Mouse (Mus musculus) frontal cortex, adult 2 months (tissue): Measurements from ENCODE around the gene Olfr629. TPM values are rescaled to one million over a fixed set of nuclear protein-coding genes. Genes with fewer than 3 reads are reported as not detected.
"Not testable (repeated sequence)": the region's sequence is repeated elsewhere in the genome, so short reads cannot be mapped to it uniquely, and the experiment has no call there.

Source experiments
- DNase-seq, 2 experiments: peaks; one replicate each; pipeline ENCODE4 v3.0.0; 2022; ENCODE audit warnings: low spot score in 1 of 2; ENCODE audit errors: extremely low spot score in 1 of 2
- polyA plus RNA-seq: library from polyadenylated mRNA; depleted of rRNA; stranded (reverse); fragments of >200 nt; gene quantifications from 2 replicates; pipeline ENCODE4 v1.2.3, GENCODE M21; 2012; rRNA removed

The Olfr629 gene
- not detected in 2 replicates for polyA plus RNA-seq

- DNase-seq: no peak
Measured at GRCm38 (mm10) chr7:103744843-103745242, at the start of gene Olfr629. Olfr629 (minus strand) TSS chr7:103744943.

- no peak for DNase-seq
Measured at GRCm38 (mm10) chr7:103792669-103793388, 48.1 kb upstream of the Olfr629 start.

- no peak for DNase-seq
Measured at GRCm38 (mm10) chr7:103791721-103792120, 47.0 kb upstream of the Olfr629 start, which contains the start of gene Olfr67. Olfr67 (minus strand) TSS chr7:103791821.

GRCm38 (mm10) chr7:103779598-103779997 lies 34.9 kb upstream of the Olfr629 start, which contains the start of gene Olfr68:
Olfr68 (minus strand) TSS chr7:103779698.
- DNase-seq: no peak

DNA sequence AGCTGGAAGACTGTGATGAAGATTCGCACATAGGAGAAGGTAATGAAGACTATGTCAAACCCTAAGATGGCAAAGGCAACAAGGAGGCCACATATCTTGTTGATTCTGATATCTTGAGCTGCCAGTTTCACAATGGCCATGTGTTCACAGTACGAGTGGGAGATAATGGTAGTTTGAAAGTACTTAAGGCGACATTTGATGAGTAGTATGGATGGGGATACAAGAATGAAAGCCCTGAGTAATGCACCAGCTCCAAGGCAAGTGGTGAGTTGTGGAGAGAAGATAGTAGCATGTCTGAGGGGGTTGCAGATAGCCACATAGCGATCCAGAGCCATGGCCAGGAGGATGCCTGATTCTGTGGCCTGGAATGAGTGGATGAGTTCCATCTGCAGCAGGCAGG lies 32.9 kb upstream of the Olfr629 start:
- not testable (repeated sequence) for DNase-seq

DNA sequence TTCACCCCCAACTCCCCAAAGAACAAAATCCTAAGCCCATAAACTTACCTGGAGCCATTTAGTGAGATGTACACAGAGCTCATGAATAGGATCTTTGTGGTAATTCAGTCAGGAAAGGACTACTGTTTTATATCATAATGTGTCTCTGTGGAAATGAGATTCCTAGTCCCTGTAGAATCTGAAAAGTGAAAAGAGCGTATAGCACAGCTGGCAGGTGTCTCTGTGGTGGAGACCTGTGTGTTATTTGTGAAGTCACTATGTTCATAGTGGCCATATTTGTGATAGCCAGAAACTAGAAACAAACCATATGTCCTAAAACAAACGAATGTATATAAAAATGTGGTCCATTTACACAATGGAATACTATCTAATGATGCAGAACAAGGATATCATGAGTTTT lies 26.8 kb upstream of the Olfr629 start, which contains the start of gene Olfr69:
Olfr69 (minus strand) TSS at position 101 of the 400 bp plus-strand sequence.
- DNase-seq: no peak

- DNase-seq: not testable (repeated sequence)
Measured at GRCm38 (mm10) chr7:103767687-103768086, 22.9 kb upstream of the Olfr629 start.

DNA sequence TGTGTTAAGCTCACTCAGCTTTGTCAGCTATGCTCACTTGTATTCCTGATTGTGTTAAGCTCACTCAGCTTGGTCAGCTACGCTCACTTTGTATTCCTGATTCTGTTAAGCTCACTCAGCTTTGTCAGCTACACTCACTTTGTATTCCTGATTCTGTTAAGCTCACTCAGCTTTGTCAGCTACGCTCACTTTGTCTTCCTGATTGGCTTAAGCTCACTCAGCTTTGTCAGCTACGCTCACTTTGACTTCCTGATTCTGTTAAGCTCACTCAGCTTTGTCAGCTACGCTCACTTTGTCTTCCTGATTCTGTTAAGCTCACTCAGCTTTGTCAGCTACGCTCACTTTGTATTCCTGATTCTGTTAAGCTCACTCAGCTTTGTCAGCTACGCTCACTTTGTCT lies 17.5 kb upstream of the Olfr629 start:
- not testable (repeated sequence) for DNase-seq

GRCm38 (mm10) chr7:103757233-103757632 lies 12.5 kb upstream of the Olfr629 start, which contains the start of gene Olfr630:
Olfr630 (minus strand) TSS chr7:103757333.
- DNase-seq: no peak

DNA sequence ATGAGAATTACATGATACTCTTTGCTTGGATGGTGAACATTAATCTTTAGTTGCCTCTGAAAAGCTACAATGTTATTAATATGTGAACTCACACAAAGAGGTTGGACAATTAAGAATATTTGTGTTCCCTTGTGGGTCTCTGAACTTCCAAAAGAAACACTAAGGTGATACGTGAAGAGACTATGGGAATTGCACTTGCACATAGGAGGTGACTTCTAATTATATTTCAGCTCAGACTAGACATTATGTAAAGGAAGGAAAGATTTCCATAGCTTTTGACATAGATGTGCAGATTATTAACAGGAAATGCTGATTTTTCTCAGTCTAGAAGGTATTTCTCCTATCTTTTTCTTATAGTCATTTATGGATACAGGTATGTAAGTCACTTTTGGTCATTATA lies 14.7 kb downstream of the Olfr629 start, which contains the start of gene Olfr628:
Olfr628 (plus strand) TSS at position 301 of the 400 bp plus-strand sequence.
- DNase-seq: no peak

GRCm38 (mm10) chr7:103716398-103716797 lies 28.3 kb downstream of the Olfr629 start:
- not testable (repeated sequence) for DNase-seq

GRCm38 (mm10) chr7:103714371-103714770 lies 30.4 kb downstream of the Olfr629 start, which contains the start of gene Olfr243:
Olfr243 (plus strand) TSS chr7:103714671.
- DNase-seq: no peak

- DNase-seq: no peak
Measured at GRCm38 (mm10) chr7:103712024-103712423, 32.7 kb downstream of the Olfr629 start.

DNA sequence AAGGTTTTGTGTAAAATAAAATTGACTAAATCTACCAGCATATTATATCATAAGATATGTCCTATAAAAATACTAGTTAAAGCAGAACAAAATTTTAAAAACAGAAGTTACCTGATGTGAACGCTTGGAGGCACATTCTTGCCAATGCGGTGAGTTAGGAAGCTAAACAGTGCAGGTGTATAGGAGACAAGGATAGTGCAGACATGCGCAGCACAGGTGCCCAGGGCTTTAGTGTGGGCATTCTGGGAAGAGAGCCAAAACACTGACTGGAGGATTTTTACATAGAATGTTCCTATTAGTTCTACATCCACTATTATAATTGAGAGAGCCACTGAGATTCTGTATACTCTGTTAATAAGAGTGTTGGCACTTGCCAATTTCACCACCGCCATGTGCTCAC lies 45.3 kb downstream of the Olfr629 start:
- no peak for DNase-seq

Other genes starting within 250 kb of the Olfr629 start
- not detected in 2 replicates for gene Olfr609, start 246.9 kb downstream of the Olfr629 start, polyA plus RNA-seq
- not detected in 2 replicates for gene Olfr610, start 232.8 kb downstream of the Olfr629 start, polyA plus RNA-seq
- gene Olfr611, start 224.1 kb downstream of the Olfr629 start, polyA plus RNA-seq: not detected in 2 replicates
- not detected in 2 replicates for gene Olfr612, start 202.2 kb downstream of the Olfr629 start, polyA plus RNA-seq
- gene Olfr613, start 196.9 kb downstream of the Olfr629 start, polyA plus RNA-seq: not detected in 2 replicates
- gene Olfr615, start 188.9 kb downstream of the Olfr629 start, polyA plus RNA-seq: not detected in 2 replicates
- not detected in 2 replicates for gene Olfr616, start 175.8 kb downstream of the Olfr629 start, polyA plus RNA-seq
- not detected in 2 replicates for gene Olfr617, start 171.9 kb downstream of the Olfr629 start, polyA plus RNA-seq
- gene Olfr618, start 154.8 kb downstream of the Olfr629 start, polyA plus RNA-seq: not detected in 2 replicates
- gene Olfr619, start 144.4 kb downstream of the Olfr629 start, polyA plus RNA-seq: not detected in 2 replicates
- gene Olfr620, start 132.4 kb downstream of the Olfr629 start, polyA plus RNA-seq: not detected in 2 replicates
- gene Olfr622, start 102.2 kb downstream of the Olfr629 start, polyA plus RNA-seq: not detected in 2 replicates
- gene Olfr623, start 81.2 kb downstream of the Olfr629 start, polyA plus RNA-seq: not detected in 2 replicates
- gene Olfr624, start 73.8 kb downstream of the Olfr629 start, polyA plus RNA-seq: 0.02 TPM in 1 of 2 replicates, not detected in the other
- gene Olfr625-ps1, start 62.2 kb downstream of the Olfr629 start, polyA plus RNA-seq: not detected in 2 replicates
- gene Olfr243, start 30.3 kb downstream of the Olfr629 start, polyA plus RNA-seq: not detected in 2 replicates
- not detected in 2 replicates for gene Olfr628, start 14.6 kb downstream of the Olfr629 start, polyA plus RNA-seq
- not detected in 2 replicates for gene Olfr630, start 12.4 kb upstream of the Olfr629 start, polyA plus RNA-seq
- not detected in 2 replicates for gene Olfr69, start 26.7 kb upstream of the Olfr629 start, polyA plus RNA-seq
- not detected in 2 replicates for gene Olfr68, start 34.8 kb upstream of the Olfr629 start, polyA plus RNA-seq
- not detected in 2 replicates for gene Olfr67, start 46.9 kb upstream of the Olfr629 start, polyA plus RNA-seq
- 66.4 and 91.1 TPM in 2 replicates for gene Hbb-bt, start 69.1 kb upstream of the Olfr629 start, polyA plus RNA-seq
- gene Hbb-bs, start 83.2 kb upstream of the Olfr629 start, polyA plus RNA-seq: 468 and 610 TPM in 2 replicates
- gene Hbb-bh2, start 95.6 kb upstream of the Olfr629 start, polyA plus RNA-seq: not detected in 2 replicates
- gene Hbb-bh1, start 98.2 kb upstream of the Olfr629 start, polyA plus RNA-seq: 2.1 and 9.1 TPM in 2 replicates
- gene Hbb-y, start 108.3 kb upstream of the Olfr629 start, polyA plus RNA-seq: 20.5 and 59.2 TPM in 2 replicates
- not detected in 2 replicates for gene Olfr66, start 141.3 kb upstream of the Olfr629 start, polyA plus RNA-seq
- gene Olfr64, start 149.5 kb upstream of the Olfr629 start, polyA plus RNA-seq: not detected in 2 replicates
- not detected in 2 replicates for gene Olfr65, start 158.5 kb upstream of the Olfr629 start, polyA plus RNA-seq
- not detected in 2 replicates for gene Olfr631, start 183.9 kb upstream of the Olfr629 start, polyA plus RNA-seq
- not detected in 2 replicates for gene Olfr632, start 189.4 kb upstream of the Olfr629 start, polyA plus RNA-seq
- gene Olfr633, start 199.5 kb upstream of the Olfr629 start, polyA plus RNA-seq: not detected in 2 replicates
- not detected in 2 replicates for gene Olfr635, start 226.2 kb upstream of the Olfr629 start, polyA plus RNA-seq